Mouse (Mus musculus): ENCODE measurements around the gene Ier2. TPM values are rescaled to one million over a fixed set of nuclear protein-coding genes. Genes with fewer than 3 reads are reported as not detected.

Gene Ier2
- 0.77 TPM for polyA plus RNA-seq (2014; fragmentation: Illumina TruSeq; extraction: RNeasy Lipid Tissue Mini Kit (QIAGEN cat#74804); ENCODE audit: low read depth, low replicate concordance)

DNA sequence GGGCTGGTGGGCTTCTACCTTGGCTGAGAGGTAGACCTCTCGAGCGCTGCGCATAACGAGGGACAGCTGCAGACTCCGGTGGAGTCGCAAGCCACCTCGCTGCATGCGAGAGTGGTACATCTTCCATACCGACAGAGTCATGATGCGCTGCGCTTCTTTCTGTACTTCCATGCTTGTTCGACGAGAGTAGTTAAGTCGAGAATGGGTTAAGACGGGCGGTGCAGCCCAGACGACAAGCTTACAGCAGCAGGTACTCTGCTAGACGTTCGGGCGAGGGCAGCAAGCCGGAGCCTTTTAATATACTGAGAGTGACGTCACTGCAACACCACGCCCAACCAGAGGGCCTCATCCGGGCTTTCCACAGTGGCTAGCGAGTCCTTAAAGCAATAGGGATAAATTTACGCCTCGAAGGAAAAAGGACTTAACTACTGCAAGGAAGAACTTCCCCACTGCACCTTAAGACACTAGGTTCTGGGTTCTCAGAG lies at the start of gene Ier2:
Gene Ier2 (minus strand): TSS at position 272 of the 485 bp plus-strand sequence.

DNA sequence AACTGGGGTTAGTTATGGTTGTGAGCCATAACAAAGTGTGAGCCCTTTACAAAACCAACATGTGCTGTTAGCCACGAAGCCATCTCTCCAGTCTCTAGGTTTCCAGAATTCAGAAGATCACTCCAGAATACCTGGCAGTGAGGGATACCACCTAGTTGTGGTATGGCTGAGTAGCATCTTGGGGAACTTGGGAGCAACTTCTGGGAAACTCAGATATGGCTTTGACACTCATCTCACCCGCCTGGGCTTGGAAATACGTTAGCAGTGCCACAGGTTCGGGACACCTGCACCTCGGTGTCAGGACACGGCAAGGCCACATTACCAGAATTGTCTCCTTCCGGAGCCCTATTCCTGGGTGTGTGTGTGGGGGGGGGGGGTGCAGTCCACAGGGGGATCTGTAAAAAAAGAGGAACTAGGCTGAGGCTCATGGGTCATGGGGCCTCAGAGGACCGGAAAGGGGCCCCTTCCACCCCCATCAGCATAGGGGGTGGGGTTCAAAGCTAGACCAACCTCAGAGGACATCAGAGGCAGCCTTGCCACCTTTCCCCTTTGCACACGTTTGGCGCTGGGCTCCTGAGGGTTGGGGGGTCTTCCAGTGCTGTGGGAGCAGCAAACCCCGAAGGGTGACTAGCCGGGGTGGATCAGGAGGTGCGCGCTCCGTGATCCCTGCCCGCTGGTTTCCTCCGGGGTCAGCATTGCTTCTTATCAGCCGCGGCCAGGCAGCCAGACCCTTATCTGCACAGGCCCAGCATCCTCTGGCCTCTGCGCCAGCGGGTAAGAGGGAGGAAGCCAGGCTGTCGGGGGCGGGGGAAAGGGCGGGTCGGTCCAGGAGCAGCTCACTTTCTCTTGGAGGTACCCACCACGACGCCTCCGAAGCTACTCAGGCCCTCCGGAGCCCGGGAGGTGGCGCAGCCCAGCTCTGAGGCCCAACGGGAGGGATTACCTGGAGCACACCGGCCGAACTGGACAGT lies 38.6 kb upstream of the Ier2 start, which contains the start of gene Lyl1:
Gene Lyl1 (plus strand): TSS at position 517 of the 971 bp plus-strand sequence.

DNA sequence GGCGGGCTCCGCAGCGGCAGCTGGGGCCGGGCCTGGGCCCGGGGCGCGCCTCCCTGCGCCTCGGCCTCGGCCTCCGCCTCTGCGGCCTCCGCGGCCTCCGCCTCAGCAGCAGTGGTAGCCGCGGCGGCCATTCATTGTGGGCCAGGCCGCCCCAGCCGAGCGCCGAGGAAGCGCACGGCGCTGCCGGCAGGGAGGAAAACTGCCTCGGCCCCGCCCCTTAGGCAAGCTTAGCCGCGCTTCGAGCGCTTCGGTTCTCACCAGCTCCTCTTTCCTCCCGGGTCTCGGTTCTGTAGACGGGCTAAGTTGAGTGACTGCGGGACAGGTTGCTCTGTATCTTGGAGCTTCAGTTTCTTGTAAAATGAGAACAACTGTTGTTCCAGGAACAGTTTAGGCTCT lies 25.1 kb upstream of the Ier2 start, which contains the start of gene Nacc1:
Gene Nacc1 (minus strand): TSS at position 158 of the 396 bp plus-strand sequence.

DNA sequence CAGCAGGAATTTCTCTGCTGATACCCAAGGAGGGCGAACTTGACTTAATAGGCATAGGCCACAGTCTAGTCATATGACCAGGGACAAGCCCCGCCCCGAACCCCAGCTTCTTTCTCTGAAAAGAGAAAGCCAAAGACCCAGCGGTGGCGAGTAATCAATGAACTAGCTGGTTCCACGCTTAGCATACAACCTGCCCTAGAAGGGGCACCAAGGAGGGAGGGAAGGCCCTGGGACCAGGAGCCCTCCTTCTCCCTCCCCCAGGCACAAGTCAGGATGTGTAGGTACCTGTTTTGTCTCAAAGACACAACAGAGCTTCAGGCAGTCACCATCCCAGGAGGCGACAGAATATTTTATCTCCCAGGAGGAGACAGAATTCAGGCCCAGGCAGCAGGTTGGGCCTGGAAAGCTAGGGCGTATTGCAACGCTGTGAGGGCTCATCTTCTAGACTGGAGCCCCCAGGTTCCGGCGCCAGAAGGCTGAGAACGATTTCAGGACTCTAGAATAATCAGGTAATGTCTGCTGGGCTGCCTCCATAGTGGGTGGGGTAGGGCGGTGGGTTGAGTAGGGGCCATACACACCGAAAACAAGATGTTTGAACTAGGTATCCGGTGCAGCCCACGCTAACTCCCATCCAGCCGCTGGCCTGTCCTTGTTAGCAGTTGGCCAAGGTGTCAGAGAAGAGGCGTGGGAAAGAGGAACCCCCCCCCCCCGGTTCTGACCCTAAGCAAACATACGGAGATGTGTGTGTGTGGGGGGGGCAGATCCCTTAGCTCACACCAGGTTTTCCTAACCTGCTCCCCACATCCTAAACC lies 23.7 kb upstream of the Ier2 start, which contains the start of gene Trmt1:
Gene Trmt1 (plus strand): TSS at position 117 of the 812 bp plus-strand sequence.

Other genes with a start within 250 kb of the Ier2 start
- 7.9 TPM for gene Trmt1, start 23.5 kb upstream of the Ier2 start, polyA plus RNA-seq (2014; fragmentation: Illumina TruSeq; extraction: RNeasy Lipid Tissue Mini Kit (QIAGEN cat#74804); ENCODE audit: low read depth, low replicate concordance)
- 2.0 TPM for gene Nacc1, start 25.0 kb upstream of the Ier2 start, polyA plus RNA-seq (2014; fragmentation: Illumina TruSeq; extraction: RNeasy Lipid Tissue Mini Kit (QIAGEN cat#74804); ENCODE audit: low read depth, low replicate concordance)
- gene Lyl1, start 38.6 kb upstream of the Ier2 start, polyA plus RNA-seq (2014; fragmentation: Illumina TruSeq; extraction: RNeasy Lipid Tissue Mini Kit (QIAGEN cat#74804); ENCODE audit: low read depth, low replicate concordance) = not detected
- gene G430095P16Rik, start 60.2 kb upstream of the Ier2 start, polyA plus RNA-seq (2014; fragmentation: Illumina TruSeq; extraction: RNeasy Lipid Tissue Mini Kit (QIAGEN cat#74804); ENCODE audit: low read depth, low replicate concordance) = not detected
- 5.1 TPM for gene Nfix, start 137.5 kb upstream of the Ier2 start, polyA plus RNA-seq (2014; fragmentation: Illumina TruSeq; extraction: RNeasy Lipid Tissue Mini Kit (QIAGEN cat#74804); ENCODE audit: low read depth, low replicate concordance)
- 3.3 TPM for gene Dand5, start 160.0 kb upstream of the Ier2 start, polyA plus RNA-seq (2014; fragmentation: Illumina TruSeq; extraction: RNeasy Lipid Tissue Mini Kit (QIAGEN cat#74804); ENCODE audit: low read depth, low replicate concordance)
- gene Gadd45gip1, start 168.7 kb upstream of the Ier2 start, polyA plus RNA-seq (2014; fragmentation: Illumina TruSeq; extraction: RNeasy Lipid Tissue Mini Kit (QIAGEN cat#74804); ENCODE audit: low read depth, low replicate concordance) = not detected
- 3.5 TPM for gene Rad23a, start 177.8 kb upstream of the Ier2 start, polyA plus RNA-seq (2014; fragmentation: Illumina TruSeq; extraction: RNeasy Lipid Tissue Mini Kit (QIAGEN cat#74804); ENCODE audit: low read depth, low replicate concordance)
- gene Calr, start 184.1 kb upstream of the Ier2 start, polyA plus RNA-seq (2014; fragmentation: Illumina TruSeq; extraction: RNeasy Lipid Tissue Mini Kit (QIAGEN cat#74804); ENCODE audit: low read depth, low replicate concordance) = 862 TPM
- gene Farsa, start 194.1 kb upstream of the Ier2 start, polyA plus RNA-seq (2014; fragmentation: Illumina TruSeq; extraction: RNeasy Lipid Tissue Mini Kit (QIAGEN cat#74804); ENCODE audit: low read depth, low replicate concordance) = 1.3 TPM
- gene Syce2, start 209.3 kb upstream of the Ier2 start, polyA plus RNA-seq (2014; fragmentation: Illumina TruSeq; extraction: RNeasy Lipid Tissue Mini Kit (QIAGEN cat#74804); ENCODE audit: low read depth, low replicate concordance) = 6.0 TPM
- gene Gcdh, start 231.1 kb upstream of the Ier2 start, polyA plus RNA-seq (2014; fragmentation: Illumina TruSeq; extraction: RNeasy Lipid Tissue Mini Kit (QIAGEN cat#74804); ENCODE audit: low read depth, low replicate concordance) = 302 TPM
- gene Klf1, start 239.1 kb upstream of the Ier2 start, polyA plus RNA-seq (2014; fragmentation: Illumina TruSeq; extraction: RNeasy Lipid Tissue Mini Kit (QIAGEN cat#74804); ENCODE audit: low read depth, low replicate concordance) = not detected
- gene Dnase2a, start 245.7 kb upstream of the Ier2 start, polyA plus RNA-seq (2014; fragmentation: Illumina TruSeq; extraction: RNeasy Lipid Tissue Mini Kit (QIAGEN cat#74804); ENCODE audit: low read depth, low replicate concordance) = 7.1 TPM